Mouse (Mus musculus): ENCODE data around the gene Tnfsf13.

GRCm38 (mm10) chr11:69662967-69663671, 22.5 kb downstream of the Tnfsf13 start:
- TF ChIP-seq CTCF (IDR thresholded peaks at IDR 0.05; ENCODE audit: low read depth, low read length) = no peak
- TF ChIP-seq POLR2A (IDR thresholded peaks at IDR 0.05; ENCODE audit: extremely low read depth, insufficient read depth, low read length) = no peak

Measured in liver, adult 2 months (tissue).